Mouse (Mus musculus): ENCODE results near the gene Ulk3.

The Ulk3 gene

GRCm38 (mm10) chr9:57618854-57619253 lies 29.6 kb downstream of the Ulk3 start:
- DNase-seq, result no peak

GRCm38 (mm10) chr9:57620674-57621073 lies 31.4 kb downstream of the Ulk3 start, which contains the start of gene Lman1l:
Lman1l (minus strand) TSS chr9:57620774.
- no peak for DNase-seq

- DNase-seq, result no peak
Observed at GRCm38 (mm10) chr9:57624295-57624694, 35.0 kb downstream of the Ulk3 start.

DNA sequence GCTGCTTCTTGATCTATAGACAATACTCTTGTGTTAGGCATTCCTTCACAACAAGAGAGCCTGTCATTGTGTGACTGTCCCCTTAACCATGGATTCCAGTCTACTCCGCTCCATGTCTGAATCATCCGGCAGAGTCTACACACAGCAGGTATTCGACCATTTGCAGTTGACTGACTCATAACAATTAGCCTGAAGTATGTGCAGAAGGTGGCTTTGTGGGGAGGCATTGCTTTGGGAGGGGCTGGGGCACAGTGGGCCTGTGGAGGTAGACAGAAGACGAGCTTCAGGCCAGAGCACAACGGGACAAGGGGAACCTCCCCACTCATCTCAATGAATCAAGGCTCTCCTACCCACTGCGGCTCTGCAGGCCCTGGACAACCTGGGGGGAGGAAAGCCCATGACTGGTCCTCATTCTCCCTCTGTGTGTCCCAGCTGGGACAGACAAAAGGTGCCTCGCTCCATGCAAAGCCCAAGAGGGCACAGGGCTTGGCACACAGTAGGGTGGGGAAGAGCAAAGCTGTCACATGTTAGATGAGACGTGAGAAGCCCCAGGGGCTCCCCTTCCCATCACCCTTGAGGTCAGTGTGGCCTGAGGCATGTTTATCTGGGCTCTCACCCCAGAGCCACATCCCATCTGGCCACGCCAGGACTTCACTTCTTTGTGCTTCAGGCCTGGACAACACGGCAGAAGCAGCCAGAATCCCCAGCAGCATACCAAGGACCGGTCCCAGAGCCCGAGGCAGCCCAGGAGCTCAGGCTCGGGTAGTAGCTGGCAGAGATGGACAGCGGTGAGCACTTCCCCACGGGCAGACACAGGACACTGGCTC lies 36.6 kb downstream of the Ulk3 start:
- no peak for DNase-seq

DNA sequence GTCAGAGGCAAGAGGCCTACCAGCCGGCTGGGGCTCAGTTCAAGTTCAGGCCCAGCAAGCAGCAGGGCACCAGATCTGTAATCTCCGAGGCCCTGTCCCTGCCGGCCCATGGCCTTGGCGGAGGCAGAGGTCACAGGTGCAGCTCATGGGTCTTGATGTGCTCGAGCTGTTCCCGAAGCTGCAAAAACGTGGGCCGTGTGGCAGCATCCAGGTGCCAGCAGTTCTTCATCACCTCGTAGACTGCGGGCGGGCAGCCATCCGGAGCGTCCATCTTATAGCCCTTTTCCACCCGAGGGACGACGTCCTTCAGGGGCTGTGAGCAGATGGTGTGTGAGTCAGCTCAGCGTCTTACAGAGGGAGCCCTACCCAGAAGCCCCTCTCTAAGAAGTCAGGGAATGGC lies 37.9 kb downstream of the Ulk3 start:
- no peak for DNase-seq

- DNase-seq, result no peak
Observed at GRCm38 (mm10) chr9:57627892-57628291, 38.6 kb downstream of the Ulk3 start.

GRCm38 (mm10) chr9:57628717-57629116 lies 39.5 kb downstream of the Ulk3 start:
- no peak for DNase-seq

DNA sequence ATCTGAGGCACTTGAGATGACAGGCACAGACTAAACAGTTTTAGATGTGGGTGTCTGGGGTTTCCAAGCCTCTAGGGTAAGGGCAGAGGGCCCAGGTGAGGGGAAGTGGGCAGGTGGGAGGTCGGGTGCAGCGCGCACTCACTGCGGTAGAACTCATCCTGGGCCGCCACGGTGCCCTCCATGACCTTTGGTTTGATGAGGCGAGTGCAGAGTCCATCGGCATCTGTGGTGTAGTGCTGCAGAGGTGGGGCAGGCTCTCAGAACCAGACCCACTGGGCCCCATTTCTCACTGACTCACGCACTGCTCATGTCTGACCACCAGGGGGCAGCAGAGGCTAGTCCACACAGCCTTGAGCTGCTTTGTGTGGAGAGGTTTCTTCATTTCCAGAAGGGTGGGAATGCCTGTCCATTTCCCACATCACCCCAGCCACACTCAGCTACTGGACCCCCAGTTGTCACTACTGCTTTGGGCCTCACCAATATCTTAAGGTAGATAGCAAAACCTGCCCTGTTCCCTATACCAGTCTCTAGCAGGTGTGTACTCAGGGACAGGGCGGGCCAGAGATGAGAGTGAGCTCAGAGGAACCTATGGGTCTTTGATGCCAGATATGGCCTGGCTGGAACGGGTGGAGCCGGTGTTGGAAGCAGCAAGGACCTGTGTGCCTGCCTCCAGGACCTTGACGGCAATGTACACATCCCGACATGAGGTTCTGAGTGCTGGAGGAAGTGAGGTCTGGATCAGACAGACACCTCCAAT lies 40.0 kb downstream of the Ulk3 start:
- peak; percentile 81 for DNase-seq

GRCm38 (mm10) chr9:57633481-57634024 lies 44.3 kb downstream of the Ulk3 start:
- DNase-seq, result peak; percentile 57

DNA sequence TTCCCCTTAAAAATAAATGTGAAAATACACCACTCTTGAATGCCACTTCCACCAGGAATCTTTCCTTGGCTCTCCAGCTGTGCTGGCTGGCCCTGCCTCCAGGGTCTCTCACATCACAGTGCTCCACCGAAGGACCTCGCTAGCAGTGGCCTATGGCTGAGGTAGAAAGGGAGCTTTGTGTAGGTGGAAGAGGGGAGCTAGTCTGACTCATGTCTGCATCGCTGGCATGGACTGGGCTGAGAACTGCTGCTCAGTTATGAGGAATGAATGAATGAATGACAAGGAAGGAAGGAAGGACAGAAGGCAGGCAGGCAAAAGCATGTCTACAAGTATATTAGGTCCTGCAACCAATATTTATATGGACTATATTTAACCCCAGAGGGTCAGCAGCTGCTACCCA lies 48.0 kb downstream of the Ulk3 start:
- DNase-seq, result peak; percentile 7

DNA sequence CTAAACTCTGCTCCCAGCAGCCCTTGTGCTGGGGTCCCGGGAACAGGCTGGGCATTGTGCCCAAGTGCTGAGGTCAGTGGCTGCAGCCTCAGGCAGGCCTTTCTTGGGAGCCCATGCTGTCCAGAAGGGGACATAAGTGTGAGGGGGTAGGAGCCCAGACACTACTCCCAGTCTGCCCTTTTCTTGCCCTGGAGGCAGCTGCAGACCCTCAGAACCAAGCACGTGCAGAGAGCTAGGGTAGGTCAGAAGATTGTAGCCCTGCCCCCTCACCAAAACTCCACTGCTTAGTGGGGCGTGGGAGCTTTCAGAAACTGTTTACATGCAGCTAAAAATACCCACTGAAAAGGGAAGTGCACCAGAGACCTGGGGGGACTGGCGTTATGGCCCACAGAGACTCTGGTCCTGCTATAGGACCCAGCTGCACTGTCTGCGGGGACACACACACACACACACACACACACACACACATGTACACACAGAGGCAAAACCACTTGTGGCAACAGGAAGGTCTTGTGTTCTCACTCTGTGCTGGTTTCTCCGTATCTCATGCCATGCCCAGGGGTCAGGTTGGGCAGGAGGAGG lies 48.6 kb downstream of the Ulk3 start:
- peak; percentile 59 for DNase-seq

GRCm38 (mm10) chr9:57638651-57639459 lies 49.6 kb downstream of the Ulk3 start:
- DNase-seq, result peak; percentile 50

DNA sequence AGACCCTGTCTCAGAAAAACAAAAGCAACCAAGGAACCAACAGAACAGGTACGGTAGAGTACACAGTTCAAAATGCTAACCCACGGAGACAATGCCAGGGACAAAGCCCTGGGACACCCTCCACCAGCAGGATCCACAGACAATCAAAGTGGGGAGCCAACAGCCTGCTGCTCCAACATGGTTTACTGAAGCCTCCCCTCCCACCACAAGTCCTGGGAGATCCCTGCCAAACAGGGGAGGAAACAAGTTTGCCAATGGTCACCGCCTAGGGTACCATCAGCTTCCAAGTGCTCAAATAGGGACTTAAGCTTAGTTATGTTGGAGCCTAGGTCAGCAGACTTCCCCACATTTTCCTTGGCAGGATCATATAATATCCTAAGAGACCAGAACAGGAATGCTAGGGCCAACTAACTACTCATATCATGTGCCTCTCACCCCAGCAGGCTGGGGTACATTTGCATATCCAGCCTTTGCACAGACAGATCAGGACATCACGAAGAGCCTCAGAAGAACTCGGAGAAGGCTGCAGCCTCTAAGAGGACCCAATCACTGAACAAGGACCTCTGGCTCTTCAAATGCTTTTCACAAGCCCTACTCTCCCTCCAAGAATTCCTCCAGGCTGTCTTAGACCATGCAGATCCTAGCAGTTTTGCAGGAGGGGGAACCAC lies 50.5 kb downstream of the Ulk3 start:
- no peak for DNase-seq

- peak; percentile 91 for DNase-seq
Observed at GRCm38 (mm10) chr9:57640384-57640783, 51.1 kb downstream of the Ulk3 start.

DNA sequence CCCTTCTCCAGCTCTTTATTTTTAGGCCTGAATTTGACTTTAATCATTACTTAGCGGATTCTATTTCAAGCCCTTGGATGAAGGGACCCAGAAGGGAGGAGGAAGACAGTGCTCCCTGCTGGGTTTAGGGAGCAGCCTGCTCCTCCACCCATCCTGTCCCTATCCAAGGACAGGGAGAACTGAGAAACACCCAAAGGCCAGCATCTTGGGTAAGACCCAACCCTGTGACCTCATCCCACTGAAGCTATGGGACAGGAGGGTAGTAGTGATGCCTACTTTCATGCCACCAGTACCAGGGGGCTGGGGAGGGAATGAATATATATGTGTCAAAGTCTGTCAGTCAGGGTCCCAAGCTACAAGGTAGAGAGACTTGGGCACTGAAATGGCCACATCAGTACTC lies 51.8 kb downstream of the Ulk3 start:
- DNase-seq, result no peak

- peak; percentile 26 for DNase-seq
Observed at GRCm38 (mm10) chr9:57641775-57642550, 52.7 kb downstream of the Ulk3 start.

GRCm38 (mm10) chr9:57643169-57643855 lies 54.1 kb downstream of the Ulk3 start:
- no peak for DNase-seq

DNA sequence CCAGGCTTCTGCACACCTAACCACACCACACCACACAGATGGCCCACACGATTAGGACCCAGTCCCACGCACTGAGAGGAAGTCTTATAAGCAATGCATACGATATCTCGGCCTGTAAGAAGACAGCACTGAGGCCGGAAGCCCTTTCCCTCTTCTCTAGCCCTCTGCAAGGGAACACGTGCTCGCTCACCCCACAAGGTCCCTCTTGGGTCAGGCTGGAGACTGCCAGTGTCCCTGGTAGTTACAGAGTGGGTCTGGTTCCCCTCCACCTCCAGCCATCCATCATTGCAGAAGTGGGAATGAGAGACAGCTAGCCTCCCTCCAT lies 54.6 kb downstream of the Ulk3 start:
- DNase-seq, result peak; percentile 71

DNA sequence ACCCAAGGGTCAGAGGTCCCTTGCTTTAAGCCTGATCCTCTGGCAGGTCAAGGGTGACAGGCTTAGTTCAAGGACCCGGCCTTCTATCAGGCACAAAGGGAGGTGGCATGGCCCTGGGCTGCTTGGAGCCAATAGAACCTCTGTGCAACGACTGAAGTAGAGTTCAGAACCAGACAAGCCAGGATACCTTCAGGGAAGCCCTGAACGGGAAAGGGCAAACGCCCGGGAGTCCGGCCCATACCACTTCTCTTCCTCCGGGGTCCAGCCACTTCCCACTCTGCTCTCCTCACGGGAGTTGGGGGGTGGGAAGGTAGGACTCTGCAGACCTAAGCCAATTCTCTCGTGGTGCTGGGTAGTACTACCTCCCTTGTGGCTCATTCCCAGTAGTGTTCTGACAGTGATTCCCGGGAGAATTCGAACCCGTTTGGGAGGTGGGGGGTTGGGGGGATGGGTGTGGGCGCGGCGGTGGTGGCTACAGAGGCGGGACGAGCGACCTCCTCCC lies 55.2 kb downstream of the Ulk3 start:
- peak; percentile 41 for DNase-seq
